Mouse (Mus musculus): Measurements from ENCODE around the gene Qdpr.

DNA sequence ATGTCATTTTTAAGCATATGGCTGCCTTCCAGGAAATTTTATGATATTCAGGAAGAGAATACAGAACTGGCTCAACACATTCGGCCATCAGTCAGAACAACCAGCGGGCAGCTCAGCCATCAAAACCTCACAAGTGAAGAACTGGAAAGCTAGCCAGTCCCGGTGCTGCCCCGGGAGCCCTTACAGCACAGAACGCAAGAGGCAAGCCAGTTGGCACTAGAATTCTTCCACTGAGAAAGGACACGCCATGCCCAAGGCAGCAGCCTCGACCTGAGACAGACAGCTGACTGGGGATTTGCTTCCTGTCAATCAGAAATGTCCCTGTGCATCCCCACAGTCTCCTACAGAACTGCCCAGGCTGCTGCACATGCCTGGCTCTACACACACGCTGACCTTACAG, 11.7 kb downstream of the Qdpr start:
- TF ChIP-seq CTCF (IDR thresholded peaks at IDR 0.05) (no peak), EP300 (IDR thresholded peaks at IDR 0.05; ENCODE audit: insufficient read depth, low read depth, low read length) (no peak), POLR2A (IDR thresholded peaks at IDR 0.05; ENCODE audit: insufficient read depth, low read depth, low read length) (no peak)

Data from heart, adult 2 months (tissue).